8 mouse cellular contexts compared by ENCODE assay signal in genomic region chr11:88895800-88896232, GRCm38 (mm10). TPM values are rescaled to one million over a fixed set of nuclear protein-coding genes. Genes with fewer than 3 reads are reported as not detected.
DNase-seq lines count a peak whose midpoint lies in the region; ATAC-seq and TF ChIP-seq lines count a peak whose summit lies in the region.
"Not testable (repeated sequence)": the region's sequence is repeated elsewhere in the genome, so short reads cannot be mapped to it uniquely, and the experiment has no call there.

No protein-coding gene starts in this region.

- H3K36me3 ChIP-seq in forebrain, embryonic 14.5 days (ENCODE audit: control insufficient read depth, insufficient read depth, low read length); heart, embryonic 11.5 days (ENCODE audit: control insufficient read depth, insufficient read depth, low read length); intestine, embryonic 15.5 days; liver, embryonic 15.5 days (replicated peaks); neural tube, embryonic 11.5 days (ENCODE audit: control insufficient read depth, insufficient read depth, low read length); stomach, postnatal 0 days (ENCODE audit: control insufficient read depth, insufficient read depth, low read length): not testable (repeated sequence)

- H3K9ac ChIP-seq in forebrain, embryonic 14.5 days (ENCODE audit: low read length); heart, embryonic 11.5 days (ENCODE audit: low read depth, low read length); intestine, embryonic 15.5 days; liver, embryonic 15.5 days; neural tube, embryonic 11.5 days (ENCODE audit: low read length); stomach, postnatal 0 days (ENCODE audit: low read length): not testable (repeated sequence)

- H3K4me1 ChIP-seq in forebrain, embryonic 14.5 days (ENCODE audit: control insufficient read depth, insufficient read depth, low read length); heart, embryonic 11.5 days (ENCODE audit: control insufficient read depth, insufficient read depth, low read length); intestine, embryonic 15.5 days (replicated peaks); liver, embryonic 15.5 days (replicated peaks); neural tube, embryonic 11.5 days (ENCODE audit: control insufficient read depth, insufficient read depth, low read length); stomach, postnatal 0 days (replicated peaks; ENCODE audit: control insufficient read depth, insufficient read depth): not testable (repeated sequence)

- ATAC-seq in forebrain, embryonic 14.5 days; heart, embryonic 11.5 days (replicated peaks; ENCODE audit: insufficient number of reproducible peaks, low FRiP score, low TSS enrichment); intestine, embryonic 15.5 days; liver, embryonic 15.5 days (ENCODE audit: insufficient read depth); neural tube, embryonic 11.5 days (ENCODE audit: insufficient read depth, low FRiP score, low TSS enrichment); stomach, postnatal 0 days (ENCODE audit: low FRiP score, low TSS enrichment): not testable (repeated sequence)

- H3K4me2 ChIP-seq in forebrain, embryonic 14.5 days (ENCODE audit: low read length): 0 out of 2 replicates have a peak overlapping the region, but pooled peaks have one; percentile 20
- peak overlapping the region; percentile 29; the same call in 1 of the 2 replicates for H3K4me2 ChIP-seq in heart, embryonic 11.5 days
- H3K4me2 ChIP-seq in intestine, embryonic 15.5 days (replicated peaks): peak overlapping the region; percentile 40
- H3K4me2 ChIP-seq in liver, embryonic 15.5 days: peak overlapping the region; percentile 37; the same call in 1 of the 2 replicates
- H3K4me2 ChIP-seq in neural tube, embryonic 11.5 days (ENCODE audit: low read depth); stomach, postnatal 0 days (replicated peaks; ENCODE audit: low read depth): not testable (repeated sequence)

- not testable (repeated sequence) for H3K9me3 ChIP-seq in forebrain, embryonic 14.5 days (replicated peaks; ENCODE audit: control insufficient read depth, low read length); heart, embryonic 11.5 days (replicated peaks; ENCODE audit: control insufficient read depth, low read length); intestine, embryonic 15.5 days; liver, embryonic 15.5 days (replicated peaks); neural tube, embryonic 11.5 days (ENCODE audit: control insufficient read depth, low read length); stomach, postnatal 0 days (ENCODE audit: control insufficient read depth, low read length)

- WGBS in forebrain, embryonic 14.5 days: 45% methylated on average over 24 of the region's 39 CpGs
- WGBS in heart, embryonic 11.5 days (ENCODE audit: insufficient replicate concordance): 23% methylated on average over 23 of the region's 39 CpGs
- 20% methylated on average over 30 of the region's 39 CpGs for WGBS in intestine, embryonic 15.5 days
- 39% methylated on average over 36 of the region's 39 CpGs for WGBS in liver, embryonic 15.5 days (ENCODE audit: insufficient replicate concordance)
- WGBS in neural tube, embryonic 11.5 days: 24% methylated on average over 21 of the region's 39 CpGs
- 34% methylated on average over 22 of the region's 39 CpGs for WGBS in stomach, postnatal 0 days

- DNase-seq in cerebellum, adult 18-20 months: peak; percentile 13 to 52
- not testable (repeated sequence) for DNase-seq in forebrain, embryonic 14.5 days (ENCODE audit: low spot score); neural tube, embryonic 11.5 days (ENCODE audit: low spot score); stomach, postnatal 0 days (ENCODE audit: low spot score)
- DNase-seq in layer of hippocampus, postnatal 10 days (ENCODE audit: low spot score in 2 of 2): peak; percentile 21 to 45

- not testable (repeated sequence) for TF ChIP-seq CTCF in stomach, postnatal 0 days (IDR thresholded peaks at IDR 0.05; ENCODE audit: low read depth)

- not testable (repeated sequence) for H3K27me3 ChIP-seq in forebrain, embryonic 14.5 days (replicated peaks; ENCODE audit: control insufficient read depth, insufficient read depth, low read length); heart, embryonic 11.5 days (ENCODE audit: control insufficient read depth, insufficient read depth, low read length); intestine, embryonic 15.5 days (replicated peaks); neural tube, embryonic 11.5 days (ENCODE audit: control insufficient read depth, insufficient read depth, low read length); stomach, postnatal 0 days (ENCODE audit: control insufficient read depth, insufficient read depth, low read length)
- H3K27me3 ChIP-seq in liver, embryonic 15.5 days: peaks cover 14% of the 10 kb centered on the region

- H3K4me3 ChIP-seq in forebrain, embryonic 14.5 days (ENCODE audit: low read depth, low read length): peak overlapping the region; percentile 19
- H3K4me3 ChIP-seq in heart, embryonic 11.5 days (ENCODE audit: low read depth, low read length): peak overlapping the region; percentile 29
- H3K4me3 ChIP-seq in intestine, embryonic 15.5 days (replicated peaks): peak overlapping the region; percentile 24
- H3K4me3 ChIP-seq in liver, embryonic 15.5 days (replicated peaks): peak overlapping the region; percentile 44
- 0 out of 2 replicates have a peak overlapping the region, but pooled peaks have one; percentile 15 for H3K4me3 ChIP-seq in neural tube, embryonic 11.5 days (ENCODE audit: low read depth, low read length)
- H3K4me3 ChIP-seq in stomach, postnatal 0 days (ENCODE audit: low read depth, low read length): peak overlapping the region; percentile 24

- TF ChIP-seq EP300 in stomach, postnatal 0 days (optimal IDR thresholded peaks at IDR 0.05): not testable (repeated sequence)

- not testable (repeated sequence) for H3K27ac ChIP-seq in forebrain, embryonic 14.5 days (ENCODE audit: low read depth, low read length); heart, embryonic 11.5 days (ENCODE audit: low read depth, low read length); intestine, embryonic 15.5 days; liver, embryonic 15.5 days (replicated peaks); neural tube, embryonic 11.5 days (ENCODE audit: low read depth, low read length); stomach, postnatal 0 days (replicated peaks)

RNA-seq across cellular contexts. Expression of gene Akap1, which starts 31.4 kb away (rescaled TPM):
- 18.7 and 27.7 TPM in 2 replicates for polyA plus RNA-seq in forebrain, embryonic 14.5 days (2014; fragmentation: Nextera tagmentation; extraction: Ambion mirVana)
- polyA plus RNA-seq in heart, embryonic 11.5 days (2014; fragmentation: Nextera tagmentation; extraction: Ambion mirVana): 24.4 and 24.7 TPM in 2 replicates
- polyA plus RNA-seq in intestine, embryonic 15.5 days (2015; fragmentation: Nextera tagmentation; extraction: Ambion mirVana): 27.8 and 28.3 TPM in 2 replicates
- 10 to 100 TPM; 44.1 to 45.8 TPM for total RNA-seq in layer of hippocampus, postnatal 10 days (2021)
- polyA plus RNA-seq in liver, embryonic 15.5 days (2015; fragmentation: Nextera tagmentation; extraction: Ambion mirVana): 8.7 and 9.7 TPM in 2 replicates
- polyA plus RNA-seq in neural tube, embryonic 11.5 days (2014; fragmentation: Nextera tagmentation; extraction: Ambion mirVana): 18.0 and 19.5 TPM in 2 replicates
- 14.4 and 16.6 TPM in 2 replicates for polyA plus RNA-seq in stomach, postnatal 0 days (2015; fragmentation: Nextera tagmentation; extraction: Ambion mirVana)

RNA-seq across cellular contexts. Expression of gene Scpep1, which starts 59.4 kb away (rescaled TPM):
- 31.4 and 36.8 TPM in 2 replicates for polyA plus RNA-seq in forebrain, embryonic 14.5 days (2014; fragmentation: Nextera tagmentation; extraction: Ambion mirVana)
- polyA plus RNA-seq in heart, embryonic 11.5 days (2014; fragmentation: Nextera tagmentation; extraction: Ambion mirVana): 51.2 and 58.0 TPM in 2 replicates
- 131 and 142 TPM in 2 replicates for polyA plus RNA-seq in intestine, embryonic 15.5 days (2015; fragmentation: Nextera tagmentation; extraction: Ambion mirVana)
- total RNA-seq in layer of hippocampus, postnatal 10 days (2021): 10 to 100 TPM; 17.9 to 19.0 TPM
- 47.8 and 50.1 TPM in 2 replicates for polyA plus RNA-seq in liver, embryonic 15.5 days (2015; fragmentation: Nextera tagmentation; extraction: Ambion mirVana)
- 55.3 and 57.7 TPM in 2 replicates for polyA plus RNA-seq in neural tube, embryonic 11.5 days (2014; fragmentation: Nextera tagmentation; extraction: Ambion mirVana)
- 67.2 and 67.8 TPM in 2 replicates for polyA plus RNA-seq in stomach, postnatal 0 days (2015; fragmentation: Nextera tagmentation; extraction: Ambion mirVana)
